Mouse (Mus musculus): ENCODE results near the gene Esrrb.

The Esrrb gene

GRCm38 (mm10) chr12:86501728-86502127 is 140.8 kb downstream of the Esrrb start:
- DNase-seq = no peak

- DNase-seq = no peak
These were observed 143.0 kb downstream of the Esrrb start for GRCm38 (mm10) chr12:86503921-86504320.

- no peak for DNase-seq
These were observed 143.4 kb downstream of the Esrrb start for GRCm38 (mm10) chr12:86504321-86504720.

DNA sequence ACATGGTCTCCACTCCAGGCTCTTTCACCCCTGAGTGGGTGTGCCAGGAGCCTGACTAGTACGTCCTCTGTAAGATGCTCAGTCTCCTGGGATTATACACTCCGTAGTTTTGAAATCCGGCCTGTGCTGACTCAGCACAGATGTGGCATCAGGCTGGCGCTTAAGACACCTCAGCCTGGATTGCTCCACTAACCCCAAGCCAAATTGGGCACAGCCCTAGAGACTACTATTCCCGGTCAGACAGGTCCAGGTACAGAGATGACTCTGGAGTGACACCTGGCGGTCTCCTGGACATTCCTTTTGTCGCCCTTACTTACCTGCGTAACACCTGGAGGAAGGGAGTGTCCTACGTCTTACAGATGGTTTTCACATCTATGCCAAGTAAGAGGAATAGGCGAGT is 146.8 kb downstream of the Esrrb start:
- DNase-seq = no peak

DNA sequence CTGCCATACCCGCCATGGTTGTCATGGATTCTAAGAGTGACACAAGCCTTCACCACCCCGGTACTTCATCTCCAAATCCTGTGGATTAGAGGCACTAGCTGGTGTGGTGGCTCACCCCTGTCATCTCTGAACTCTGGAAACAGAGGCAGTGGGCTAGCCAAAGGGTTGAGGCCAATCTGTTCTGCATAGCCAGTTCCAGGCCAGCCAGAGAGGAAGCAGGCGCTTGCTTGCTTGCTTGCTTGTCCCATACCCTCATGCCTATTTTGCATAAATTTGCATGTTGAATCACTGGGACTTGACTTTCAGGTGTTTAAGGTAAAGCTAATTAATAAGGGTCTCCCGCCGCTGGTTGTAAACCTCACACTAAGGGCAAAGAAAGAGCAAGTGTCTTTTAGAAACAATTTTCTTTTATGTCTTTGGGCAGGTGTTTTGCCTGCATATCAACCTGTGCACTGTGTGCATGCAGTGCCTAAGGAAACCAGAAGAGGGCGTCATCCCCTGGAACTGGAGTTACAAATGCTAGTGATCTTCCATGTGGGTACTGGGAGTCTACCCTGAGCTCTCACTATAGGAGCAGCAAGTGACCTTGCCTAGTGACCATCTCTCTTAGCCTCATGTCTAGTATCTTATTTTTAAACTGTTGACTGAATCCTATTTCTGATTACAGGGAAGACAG is 147.5 kb downstream of the Esrrb start:
- DNase-seq = no peak

- DNase-seq = no peak
These were observed 148.7 kb downstream of the Esrrb start for GRCm38 (mm10) chr12:86509295-86510279.

DNA sequence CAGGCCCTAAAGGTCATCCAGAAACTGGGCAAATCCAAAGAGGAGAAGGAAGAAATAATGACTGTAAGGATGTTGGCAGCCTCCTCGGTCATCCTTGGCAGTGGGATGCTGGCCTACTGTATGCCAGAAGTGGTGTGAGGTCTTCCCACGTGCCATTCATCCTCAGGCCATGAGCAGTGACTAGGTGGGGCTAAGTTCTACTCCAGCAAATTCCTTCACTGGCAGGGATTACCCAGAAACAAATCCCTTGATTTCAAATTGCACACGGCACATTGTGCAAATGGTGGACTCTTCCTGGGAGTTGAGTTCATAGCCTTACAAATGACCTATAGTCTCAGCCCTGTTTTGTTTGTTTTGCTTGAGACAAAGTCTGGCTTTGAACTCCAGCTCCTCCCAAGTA is 151.4 kb downstream of the Esrrb start:
- DNase-seq = no peak

GRCm38 (mm10) chr12:86513596-86513995 is 152.7 kb downstream of the Esrrb start:
- DNase-seq = no peak

DNA sequence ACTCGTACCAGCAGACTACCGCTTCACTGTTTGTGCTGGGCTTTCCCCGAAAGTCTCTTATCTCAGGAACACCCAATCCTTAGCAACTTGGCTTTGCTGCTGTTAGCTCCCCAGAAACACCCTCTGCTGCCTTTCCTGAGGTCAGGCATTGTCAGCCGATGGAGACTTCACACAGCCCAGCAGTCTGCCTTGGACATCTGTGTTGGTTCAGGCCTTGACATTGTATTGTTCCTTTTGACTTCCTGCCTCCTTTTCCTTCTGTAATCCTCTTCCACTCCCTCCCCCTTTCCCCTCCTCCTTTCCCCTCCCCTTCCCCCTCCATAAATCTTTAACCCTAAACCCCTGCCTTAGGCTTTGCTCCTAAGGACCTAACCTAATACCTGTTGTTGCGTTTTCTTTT is 155.7 kb downstream of the Esrrb start:
- no peak for DNase-seq

DNA sequence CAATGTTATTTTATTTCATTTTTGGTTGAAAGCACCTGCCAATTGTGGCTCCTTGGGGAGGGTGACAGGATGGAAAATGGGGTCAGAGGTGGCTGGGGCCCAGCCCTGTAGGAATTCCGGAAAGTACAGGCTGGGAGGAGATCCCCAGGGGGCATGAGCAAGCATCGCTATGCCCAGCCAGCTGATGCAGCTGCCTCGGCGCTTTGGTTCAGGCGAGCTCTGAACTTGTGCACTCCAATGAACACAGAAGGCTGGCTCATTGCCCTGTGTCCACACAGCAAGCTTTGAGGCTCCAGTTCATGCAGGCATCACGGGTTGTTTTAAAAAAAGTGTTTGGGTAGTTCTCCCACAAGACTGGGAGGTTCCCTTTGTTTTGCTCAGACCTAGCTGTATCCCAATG is 156.8 kb downstream of the Esrrb start:
- no peak for DNase-seq

- DNase-seq = peak; percentile 27 to 39
These were observed 157.8 kb downstream of the Esrrb start for GRCm38 (mm10) chr12:86518746-86519145.

GRCm38 (mm10) chr12:86534283-86534682 is 173.4 kb downstream of the Esrrb start:
- no peak for DNase-seq

GRCm38 (mm10) chr12:86537799-86538198 is 176.9 kb downstream of the Esrrb start:
- no peak for DNase-seq

DNA sequence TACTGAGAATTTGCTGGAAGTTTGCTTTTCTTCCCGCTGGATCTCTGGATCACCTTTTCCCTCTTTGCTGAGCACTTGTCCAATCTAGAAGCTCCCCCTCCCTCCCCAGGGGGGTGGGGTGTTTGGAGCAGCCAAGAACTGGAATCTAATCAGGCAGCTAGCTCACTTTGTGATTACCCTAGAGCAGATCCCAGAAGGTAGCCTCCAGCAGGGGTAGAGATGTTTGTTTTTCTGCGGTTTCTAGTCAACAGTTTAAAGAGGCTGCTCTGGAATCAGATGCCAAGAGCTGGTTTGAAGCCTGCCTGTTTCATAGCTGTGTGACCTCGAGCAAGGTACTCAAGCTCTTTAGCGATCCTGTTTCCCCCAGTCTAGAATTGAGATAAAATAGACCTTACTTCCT is 177.8 kb downstream of the Esrrb start:
- no peak for DNase-seq

GRCm38 (mm10) chr12:86539511-86539910 is 178.6 kb downstream of the Esrrb start:
- DNase-seq = no peak

DNA sequence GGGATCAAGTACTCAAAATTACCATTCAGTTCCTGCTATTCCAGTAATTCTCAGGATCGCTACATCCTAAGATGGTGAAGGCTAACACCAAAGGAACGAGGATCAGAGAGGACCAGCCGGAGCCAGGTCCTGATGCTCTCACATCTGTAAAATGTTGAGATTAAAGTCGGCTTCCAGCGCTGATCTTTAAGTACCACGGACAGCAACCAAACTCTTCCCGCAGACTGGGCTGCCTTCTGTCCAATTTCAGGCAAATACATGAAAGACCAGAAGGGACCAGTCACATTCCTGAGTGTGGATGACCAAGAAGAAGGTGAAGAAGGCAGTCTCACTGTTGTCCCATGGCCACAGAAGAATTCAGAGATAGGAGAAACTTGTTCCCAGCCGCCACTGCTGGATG is 186.9 kb downstream of the Esrrb start:
- peak; percentile 56 to 66 for DNase-seq

DNA sequence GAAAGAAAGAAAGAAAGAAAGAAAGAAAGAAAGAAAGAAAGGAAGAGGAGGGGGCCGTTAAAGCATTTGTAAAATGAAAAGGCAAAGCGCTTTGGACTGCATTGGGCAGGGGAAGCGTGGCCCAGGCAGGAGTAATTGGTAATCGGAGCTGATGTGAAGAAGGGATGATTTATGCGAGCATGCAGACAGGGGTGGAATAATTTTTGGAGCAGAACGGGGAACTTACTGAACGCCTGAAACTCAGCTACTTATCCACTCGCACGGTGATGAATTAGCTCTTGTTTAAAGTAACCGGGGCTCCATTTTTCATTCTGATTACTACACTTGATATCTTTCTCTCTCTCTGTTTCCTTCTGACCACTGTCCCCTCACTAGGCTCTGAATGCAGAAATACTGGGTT is 192.1 kb downstream of the Esrrb start:
- DNase-seq = no peak

DNA sequence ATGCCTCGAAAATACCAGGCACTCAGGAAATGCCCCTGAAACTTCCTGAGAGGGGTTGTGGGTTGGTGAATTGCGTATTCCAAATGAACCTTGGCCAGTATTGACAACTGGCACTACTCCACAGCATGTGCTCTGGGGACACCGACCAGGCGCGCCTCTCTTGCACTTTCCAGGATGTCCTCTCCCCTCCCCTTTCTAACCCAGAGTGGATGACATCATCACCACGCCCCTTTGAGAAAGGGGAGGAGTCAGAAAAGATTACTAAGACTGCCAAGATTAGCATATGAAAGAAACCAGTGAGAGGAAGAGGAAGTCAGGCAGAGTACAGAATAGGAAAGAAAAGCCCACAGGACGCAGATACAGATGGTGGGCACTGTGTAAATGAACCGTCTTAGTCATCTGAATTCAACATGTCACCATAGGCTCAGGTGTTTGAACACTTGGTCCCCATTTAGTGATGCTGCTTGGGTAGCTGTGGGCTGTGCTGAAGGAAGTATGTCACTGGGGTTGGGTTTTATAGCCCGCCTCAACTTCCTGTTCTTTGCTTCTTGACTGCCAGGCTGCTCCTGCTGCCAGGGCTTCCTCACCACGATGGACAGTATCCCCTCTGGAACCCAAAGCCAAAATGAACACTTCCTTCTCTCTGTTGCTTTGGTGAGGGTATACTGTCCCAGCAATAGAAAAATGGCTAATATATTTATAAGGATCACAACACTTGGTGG is 196.0 kb downstream of the Esrrb start:
- DNase-seq = no peak

DNA sequence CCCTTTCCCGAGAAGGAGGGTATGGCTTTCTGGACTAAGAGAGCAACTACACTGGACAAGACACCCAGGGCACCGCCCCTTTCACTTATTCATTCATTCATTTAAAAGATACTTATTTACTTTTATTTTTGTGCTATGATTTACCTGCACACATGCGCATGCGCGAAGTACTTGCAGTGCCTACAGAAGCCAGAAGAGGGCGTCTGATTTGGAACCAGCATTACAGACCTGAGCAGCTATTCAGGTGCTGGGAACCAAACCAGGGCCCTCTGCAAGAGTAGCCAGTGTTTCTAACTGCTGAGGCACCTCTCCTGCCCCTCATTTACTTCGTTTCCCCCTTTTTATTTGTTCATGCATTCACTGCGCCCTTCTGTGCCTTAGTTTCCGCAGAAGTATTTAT is 198.0 kb downstream of the Esrrb start:
- no peak for DNase-seq

GRCm38 (mm10) chr12:86562705-86563104 is 201.8 kb downstream of the Esrrb start:
- no peak for DNase-seq

GRCm38 (mm10) chr12:86565996-86566395 is 205.1 kb downstream of the Esrrb start:
- DNase-seq = no peak

Measured in kidney, postnatal 4 days (tissue).